Mouse (Mus musculus) midbrain, postnatal 0 days (tissue): ENCODE measurements around the gene Crtac1. TPM values are rescaled to one million over a fixed set of nuclear protein-coding genes. Genes with fewer than 3 reads are reported as not detected.

Experiments
- ATAC-seq: fragments of 200-750 bp; cut with Nextera tagmentation; 2 replicates; pipeline ENCODE4 v1.8.0; 2017; ENCODE audit warnings: moderate number of reproducible peaks, mild to moderate bottlenecking, moderate TSS enrichment, moderate library complexity; ENCODE audit not compliant: low FRiP score
- DNase-seq: peaks from one replicate; pipeline ENCODE4 v3.0.0-alpha.2; 2015; ENCODE audit warnings: low spot score
- H3K27ac ChIP-seq: fragments of 300-500 bp; sonication (generic); 2 replicates; pipeline ENCODE4 v1.5.1; 2014; ENCODE audit warnings: low read depth, mild to moderate bottlenecking, low read length, mixed read lengths
- H3K27me3 ChIP-seq: fragments of 300-500 bp; sonication (generic); 2 replicates; pipeline ENCODE4 v1.6.1; 2014; ENCODE audit warnings: low read length, control low read depth, mixed read lengths; ENCODE audit not compliant: insufficient read depth
- H3K36me3 ChIP-seq: fragments of 300-500 bp; sonication (generic); 2 replicates; pipeline ENCODE4 v1.6.1; 2014; ENCODE audit warnings: low read length, control low read depth, mixed read lengths; ENCODE audit not compliant: insufficient read depth
- H3K4me1 ChIP-seq: fragments of 300-500 bp; sonication (generic); 2 replicates; pipeline ENCODE4 v1.6.1; 2014; ENCODE audit warnings: mild to moderate bottlenecking, control low read depth, antibody characterized with exemption, low read length, mixed read lengths; ENCODE audit not compliant: insufficient read depth
- H3K4me2 ChIP-seq: fragments of 300-500 bp; sonication (generic); 2 replicates; pipeline ENCODE4 v1.6.1; 2014; ENCODE audit warnings: low read depth, mild to moderate bottlenecking, low read length, mixed read lengths; ENCODE audit not compliant: poor library complexity, severe bottlenecking
- H3K4me3 ChIP-seq: fragments of 300-500 bp; sonication (generic); 2 replicates; pipeline ENCODE4 v1.5.1; 2014; ENCODE audit warnings: low read depth, mild to moderate bottlenecking, low read length, moderate library complexity
- H3K9ac ChIP-seq: fragments of 300-500 bp; sonication (generic); replicated peaks from 2 replicates; pipeline ENCODE4 v1.6.1; 2014; ENCODE audit warnings: mild to moderate bottlenecking, low read length, moderate library complexity, mixed read lengths; ENCODE audit not compliant: poor library complexity, severe bottlenecking
- H3K9me3 ChIP-seq: fragments of 300-500 bp; sonication (generic); 2 replicates; pipeline ENCODE4 v1.6.1; 2016; ENCODE audit warnings: low read length, control low read depth
- CTCF ChIP-seq: IDR thresholded peaks from 2 replicates; pipeline ENCODE4 v1.5.1; 2016; ENCODE audit warnings: antibody characterized with exemption, mild to moderate bottlenecking
- WGBS: fragments of 180-500 bp; shearing (Covaris S2); extraction: QIAGEN DNeasy Blood & Tissue Kit; methylation state at CpG from one replicate; pipeline ENCODE4 v1.1.7; 2014; 5-methylcytosine and 5-hydroxymethylcytosine counted together
- microRNA-seq: library from miRNA; unstranded; fragments of <30 nt; microRNA quantifications from one replicate; pipeline ENCODE4, GENCODE M21; 2016; ENCODE audit warnings: borderline number of aligned reads
- polyA plus RNA-seq: library from polyadenylated mRNA; unstranded; fragments of >200 nt; fragmentation: Nextera tagmentation; extraction: Ambion mirVana; gene quantifications from 2 replicates; pipeline ENCODE4 v1.2.1, GENCODE M21; 2015
- total RNA-seq: library from RNA; depleted of rRNA; stranded (reverse); fragments of >200 nt; gene quantifications from 2 replicates; pipeline ENCODE4 v1.2.3, GENCODE M21; 2014; rRNA removed

Crtac1 gene
- total and polyA plus RNA-seq, 2 experiments from 2014 or later = 22.0 to 40.7 TPM

GRCm38 (mm10) chr19:42247519-42247918 lies 184.1 kb downstream of the Crtac1 start, which contains the start of gene Golga7b:
Golga7b (plus strand) TSS chr19:42247574.
- no peaks in the 10 kb centered on the region for H3K27me3 ChIP-seq
- no peak within 1 kb of the TSS for H3K4me2 ChIP-seq
- no peak within 1 kb of the TSS for H3K27ac ChIP-seq
- H3K4me1 ChIP-seq = no peaks in the 10 kb centered on the region
- TF ChIP-seq CTCF = no peak
- 89% methylated on average over 3 of the region's 3 CpGs for WGBS
- no peak within 1 kb of the TSS for H3K4me3 ChIP-seq
- H3K9ac ChIP-seq = no peak within 1 kb of the TSS
- DNase-seq (no peak), ATAC-seq (no peak)
- no peaks in the 10 kb centered on the region for H3K9me3 ChIP-seq
- no peaks in the 10 kb centered on the region for H3K36me3 ChIP-seq

DNA sequence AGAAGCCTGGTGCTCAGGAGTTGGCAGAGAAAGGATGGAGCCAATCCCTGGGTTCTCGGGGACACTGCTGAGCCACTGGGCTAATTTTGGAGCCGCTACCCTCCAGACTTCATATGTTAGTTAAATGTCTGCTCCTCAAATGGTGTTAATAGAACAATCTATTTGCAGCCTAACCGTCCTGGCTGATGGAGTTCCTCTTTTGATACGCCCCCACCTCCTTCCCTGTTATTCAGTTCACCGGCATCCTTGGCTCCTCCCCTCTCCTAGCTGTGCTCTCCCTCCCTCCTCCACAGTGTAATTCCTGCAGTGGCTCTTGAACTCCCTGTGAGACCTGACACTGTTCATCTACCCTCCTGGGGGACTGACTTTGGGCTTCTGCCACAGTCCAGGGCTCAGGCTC lies 185.0 kb downstream of the Crtac1 start:
- Histone ChIP-seq H3K27ac (no peak overlapping the region), H3K4me2 (no peak overlapping the region), H3K4me3 (no peak overlapping the region), H3K9ac (no peak overlapping the region), H3K4me1 (no peaks in the 10 kb centered on the region), H3K9me3 (no peaks in the 10 kb centered on the region), H3K27me3 (no peaks in the 10 kb centered on the region), H3K36me3 (no peaks in the 10 kb centered on the region)
- no peak for DNase-seq
- ATAC-seq = no peak
- TF ChIP-seq CTCF = no peak
- WGBS = 47% methylated on average over 5 of the region's 5 CpGs

DNA sequence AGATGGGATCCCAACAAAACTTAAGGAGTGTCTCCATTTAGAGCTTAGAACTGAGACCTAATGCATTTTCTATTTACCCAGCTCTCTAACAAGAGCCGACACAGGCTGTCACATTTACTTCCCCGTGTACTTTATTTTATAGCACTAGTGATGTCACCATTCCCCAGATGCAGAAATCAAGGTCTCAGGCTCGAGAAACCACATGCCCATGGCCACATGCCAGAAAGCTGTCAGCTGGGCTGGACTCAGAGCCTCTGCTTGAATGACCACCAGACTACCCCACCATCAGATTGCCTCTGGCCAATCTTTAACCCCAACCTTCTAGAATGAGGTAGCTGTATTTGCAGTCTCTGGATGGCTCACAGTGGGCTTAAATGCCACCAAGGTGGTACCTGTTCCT lies 188.2 kb downstream of the Crtac1 start:
- 71% methylated on average over 3 of the region's 3 CpGs for WGBS
- Histone ChIP-seq H3K27me3 (no peaks in the 10 kb centered on the region), H3K9ac (no peak overlapping the region), H3K27ac (no peak overlapping the region), H3K36me3 (no peaks in the 10 kb centered on the region), H3K4me1 (no peaks in the 10 kb centered on the region), H3K9me3 (no peaks in the 10 kb centered on the region), H3K4me2 (no peak overlapping the region), H3K4me3 (no peak overlapping the region)
- no peak for TF ChIP-seq CTCF
- ATAC-seq = no peak
- no peak for DNase-seq

GRCm38 (mm10) chr19:42240881-42241280 lies 190.7 kb downstream of the Crtac1 start:
- H3K27me3 ChIP-seq = no peaks in the 10 kb centered on the region

DNA sequence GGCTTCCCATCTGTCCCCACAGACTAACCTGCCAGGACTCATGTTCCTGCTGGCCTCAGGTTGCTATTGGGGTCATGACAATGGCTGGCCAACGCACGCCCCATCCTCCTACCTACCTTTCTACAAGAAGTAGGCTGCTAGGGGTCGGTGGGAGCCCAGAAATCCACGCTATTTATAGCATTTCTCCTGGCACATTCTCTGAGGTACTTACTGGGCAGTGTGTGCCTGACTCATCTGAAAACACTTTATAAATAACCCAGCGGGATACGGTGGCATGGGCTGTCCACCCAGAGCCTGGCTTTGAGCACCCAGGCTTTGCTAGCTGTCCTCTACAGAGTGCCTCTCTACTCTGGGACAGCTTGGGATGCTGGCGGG lies 193.3 kb downstream of the Crtac1 start:
- no peak for ATAC-seq

More at GRCm38 (mm10) chr19:42240881-42241280, 190.7 kb downstream of the Crtac1 start:
- TF ChIP-seq CTCF = no peak
- ATAC-seq (no peak), DNase-seq (no peak)
- H3K4me3 ChIP-seq = no peak overlapping the region
- H3K36me3 ChIP-seq = no peaks in the 10 kb centered on the region
- H3K4me2 ChIP-seq = no peak overlapping the region
- H3K9me3 ChIP-seq = no peaks in the 10 kb centered on the region
- H3K27ac ChIP-seq = no peak overlapping the region
- H3K4me1 ChIP-seq = no peaks in the 10 kb centered on the region
- WGBS = 49% methylated on average over 8 of the region's 8 CpGs
- H3K9ac ChIP-seq = no peak overlapping the region

DNA sequence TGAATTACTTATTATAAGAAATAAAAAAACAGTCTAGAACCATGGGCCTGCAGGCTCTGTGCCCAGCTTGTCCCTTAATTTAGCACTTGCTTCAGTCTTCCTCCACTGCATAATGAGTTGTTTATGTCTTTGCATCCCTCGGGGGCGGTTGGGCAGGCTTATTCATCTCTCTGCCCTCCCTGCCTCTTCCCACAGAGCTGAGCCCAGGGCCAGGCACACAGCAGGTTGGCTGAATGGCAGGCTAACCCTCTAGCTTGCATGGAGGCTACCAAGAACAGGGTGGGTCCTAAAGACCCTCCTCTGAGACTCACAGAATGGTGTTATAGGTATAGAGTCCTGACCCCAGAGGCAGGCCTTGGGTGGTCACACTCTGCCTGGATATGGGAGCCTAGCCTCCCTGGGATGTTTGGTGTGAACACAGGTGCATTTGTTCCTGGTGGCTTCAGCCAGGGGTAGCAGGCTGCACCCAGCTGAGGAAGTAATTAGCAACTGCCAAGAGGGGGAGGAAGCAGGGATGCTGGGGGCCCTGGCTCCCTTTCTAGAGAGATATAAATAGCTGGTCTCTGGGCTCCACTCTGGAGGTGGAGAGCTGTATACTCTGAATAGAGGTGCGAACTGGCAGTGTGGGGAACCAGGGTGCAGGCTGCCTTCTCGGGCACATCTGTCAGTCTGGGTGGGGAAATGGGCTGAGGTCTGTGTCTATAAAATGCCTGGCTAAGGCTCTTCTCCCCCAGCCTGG lies 193.8 kb downstream of the Crtac1 start:
- WGBS = 32% methylated on average over 4 of the region's 4 CpGs
- DNase-seq (no peak), ATAC-seq (no peak)
- TF ChIP-seq CTCF = no peak
- no peak overlapping the region for H3K27ac ChIP-seq
- H3K4me3 ChIP-seq = no peak overlapping the region
- no peaks in the 10 kb centered on the region for H3K27me3 ChIP-seq
- no peaks in the 10 kb centered on the region for H3K9me3 ChIP-seq
- no peaks in the 10 kb centered on the region for H3K36me3 ChIP-seq
- no peak overlapping the region for H3K9ac ChIP-seq
- no peak overlapping the region for H3K4me2 ChIP-seq
- H3K4me1 ChIP-seq = no peaks in the 10 kb centered on the region

More for the DNA sequence above, 193.3 kb downstream of the Crtac1 start:
- no peaks in the 10 kb centered on the region for H3K9me3 ChIP-seq
- no peaks in the 10 kb centered on the region for H3K4me1 ChIP-seq
- no peak overlapping the region for H3K9ac ChIP-seq
- WGBS = 79% methylated on average over 7 of the region's 7 CpGs
- H3K27me3 ChIP-seq = no peaks in the 10 kb centered on the region
- H3K36me3 ChIP-seq = no peaks in the 10 kb centered on the region
- no peak overlapping the region for H3K27ac ChIP-seq
- TF ChIP-seq CTCF = no peak
- no peak overlapping the region for H3K4me3 ChIP-seq
- no peak overlapping the region for H3K4me2 ChIP-seq
- DNase-seq = no peak

Small RNAs within 50 kb of the gene (microRNA-seq; reads per million reads assigned to microRNA genes)
- gene Gm26339 (not detected), gene Mir3085 (4.7 reads per million, percentile 10 among the genes with 10 or more reads in this experiment)

Other genes with a start within 250 kb of the Crtac1 start
- gene Sfrp5, start 229.5 kb downstream of the Crtac1 start, total RNA-seq = 1.6 and 3.8 TPM in 2 replicates
- 2.7 and 2.8 TPM in 2 replicates for gene Sfrp5, start 229.5 kb downstream of the Crtac1 start, polyA plus RNA-seq
- 92.0 and 92.8 TPM in 2 replicates for gene Golga7b, start 184.2 kb downstream of the Crtac1 start, total RNA-seq
- gene Golga7b, start 184.2 kb downstream of the Crtac1 start, polyA plus RNA-seq = 68.9 and 70.3 TPM in 2 replicates
- 7.7 and 12.9 TPM in 2 replicates for gene R3hcc1l, start 87.0 kb upstream of the Crtac1 start, total RNA-seq
- gene R3hcc1l, start 87.0 kb upstream of the Crtac1 start, polyA plus RNA-seq = 9.8 and 9.9 TPM in 2 replicates
- gene Loxl4, start 181.0 kb upstream of the Crtac1 start, total RNA-seq = 0.24 and 0.27 TPM in 2 replicates
- 0.10 and 0.11 TPM in 2 replicates for gene Loxl4, start 181.0 kb upstream of the Crtac1 start, polyA plus RNA-seq